Mouse (Mus musculus) cerebellum, adult 8-10 months (tissue): Measurements from ENCODE around the gene Cldn10.

ENCODE experiments used
- DNase-seq: peaks from one replicate; pipeline ENCODE4 v3.0.0; 2022

Gene Cldn10

GRCm38 (mm10) chr14:118922251-118922650 is 134.5 kb downstream of the Cldn10 start:
- DNase-seq: no peak

- peak; percentile 25 for DNase-seq
Measured at GRCm38 (mm10) chr14:118922667-118923184, 135.0 kb downstream of the Cldn10 start.
